In genomic region chr4:133804401-133805263, GRCm38 (mm10) we compare ENCODE assay signal across 11 mouse cellular contexts. TPM values are rescaled to one million over a fixed set of nuclear protein-coding genes. Genes with fewer than 3 reads are reported as not detected.
A peak's percentile ranks its signal among the peaks of the same experiment; 100 is the strongest.
DNase-seq lines count a peak whose midpoint lies in the region; ATAC-seq and TF ChIP-seq lines count a peak whose summit lies in the region.
"Had no signal": no experiment of that assay in that cellular context is flagged by ENCODE, and none has a peak within 500 bp of the region (broad histone marks: within the 10 kb centered on the region; RNA-seq: fewer than 3 reads in every experiment).

No protein-coding gene starts in this region.

- peak; percentile 11; the same call in 1 of the 2 replicates for TF ChIP-seq CTCF in bone marrow, adult 2 months (IDR thresholded peaks at IDR 0.05; ENCODE audit: control insufficient read depth, insufficient read depth, low read length)

- 68% methylated on average over 15 of the region's 15 CpGs for WGBS in heart, embryonic 12.5 days
- WGBS in bone marrow, adult 2 months = 13% methylated on average over 15 of the region's 15 CpGs
- WGBS in hindbrain, embryonic 14.5 days = 75% methylated on average over 14 of the region's 15 CpGs

- no peaks in the 10 kb centered on the region for H3K9me3 ChIP-seq in heart, embryonic 12.5 days (replicated peaks)
- no peaks in the 10 kb centered on the region for H3K9me3 ChIP-seq in hindbrain, embryonic 14.5 days (ENCODE audit: control insufficient read depth, low read length)
- H3K9me3 ChIP-seq: heart, embryonic 13.5 days; midbrain, embryonic 13.5 days had no signal

- no peak overlapping the region for H3K9ac ChIP-seq in heart, embryonic 12.5 days
- H3K9ac ChIP-seq in hindbrain, embryonic 14.5 days = no peak overlapping the region
- H3K9ac ChIP-seq: heart, embryonic 13.5 days; midbrain, embryonic 13.5 days had no signal

- no peak overlapping the region for H3K4me3 ChIP-seq in heart, embryonic 12.5 days
- no peak overlapping the region for H3K4me3 ChIP-seq in bone marrow, adult 2 months (replicated peaks; ENCODE audit: control insufficient read depth, low read depth, low read length)
- no peak overlapping the region for H3K4me3 ChIP-seq in hindbrain, embryonic 14.5 days (replicated peaks; ENCODE audit: low read length)
- H3K4me3 ChIP-seq: heart, embryonic 13.5 days; left cerebral cortex, adult 2 months; midbrain, embryonic 13.5 days had no signal

- H3K27me3 ChIP-seq in heart, embryonic 12.5 days (replicated peaks) = no peaks in the 10 kb centered on the region
- H3K27me3 ChIP-seq in splenic B cell, adult 2 months (ENCODE audit: control insufficient read depth, insufficient read depth, low read length, poor library complexity, severe bottlenecking) = no peaks in the 10 kb centered on the region
- no peaks in the 10 kb centered on the region for H3K27me3 ChIP-seq in hindbrain, embryonic 14.5 days (ENCODE audit: control insufficient read depth, insufficient read depth, low read length)
- H3K27me3 ChIP-seq: heart, embryonic 13.5 days; midbrain, embryonic 13.5 days had no signal

- H3K36me3 ChIP-seq in heart, embryonic 12.5 days = no peaks in the 10 kb centered on the region
- no peaks in the 10 kb centered on the region for H3K36me3 ChIP-seq in splenic B cell, adult 2 months (ENCODE audit: control insufficient read depth, insufficient read depth, low read length, poor library complexity, severe bottlenecking)
- H3K36me3 ChIP-seq in hindbrain, embryonic 14.5 days (replicated peaks; ENCODE audit: control insufficient read depth, insufficient read depth) = no peaks in the 10 kb centered on the region
- H3K36me3 ChIP-seq: heart, embryonic 13.5 days; midbrain, embryonic 13.5 days had no signal

- H3K4me1 ChIP-seq in heart, embryonic 12.5 days (replicated peaks) = no peaks in the 10 kb centered on the region
- peaks cover 4% of the 10 kb centered on the region for H3K4me1 ChIP-seq in bone marrow, adult 2 months (ENCODE audit: control insufficient read depth, insufficient read depth, low read length)
- H3K4me1 ChIP-seq in hindbrain, embryonic 14.5 days (replicated peaks; ENCODE audit: control insufficient read depth, insufficient read depth, low read length) = no peaks in the 10 kb centered on the region
- H3K4me1 ChIP-seq: heart, embryonic 13.5 days; midbrain, embryonic 13.5 days had no signal

- peak; percentile 20 to 79 for DNase-seq in heart, adult 18-20 months
- DNase-seq in lung, postnatal 36 days = peak; percentile 76
- DNase-seq in splenic B cell, adult 2 months (ENCODE audit: low read depth, low spot score) = peak; percentile 93
- no peak for DNase-seq in left cerebral cortex, adult 18-20 months (ENCODE audit: low spot score in 2 of 2)
- DNase-seq in hindbrain, embryonic 14.5 days (ENCODE audit: low spot score) = no peak
- DNase-seq in kidney, postnatal 36 days = no peak

- no peak for TF ChIP-seq POLR2A in bone marrow, adult 2 months (IDR thresholded peaks at IDR 0.05; ENCODE audit: borderline replicate concordance, control insufficient read depth, low read depth, low read length)

- H3K27ac ChIP-seq in heart, embryonic 12.5 days (ENCODE audit: poor library complexity, severe bottlenecking) = no peak overlapping the region
- peak overlapping the region; percentile 87 for H3K27ac ChIP-seq in bone marrow, adult 2 months (ENCODE audit: control insufficient read depth, insufficient read depth, low read depth, low read length, poor library complexity)
- H3K27ac ChIP-seq in hindbrain, embryonic 14.5 days = no peak overlapping the region
- H3K27ac ChIP-seq: heart, embryonic 13.5 days; left cerebral cortex, adult 2 months; midbrain, embryonic 13.5 days had no signal

- ATAC-seq in heart, embryonic 12.5 days (ENCODE audit: insufficient number of reproducible peaks, low FRiP score) = no peak
- ATAC-seq in hindbrain, embryonic 14.5 days (ENCODE audit: low FRiP score) = no peak
- ATAC-seq: midbrain, embryonic 13.5 days had no signal

- H3K4me2 ChIP-seq in heart, embryonic 12.5 days = no peak overlapping the region
- no peak overlapping the region for H3K4me2 ChIP-seq in hindbrain, embryonic 14.5 days (replicated peaks)
- H3K4me2 ChIP-seq: heart, embryonic 13.5 days; midbrain, embryonic 13.5 days had no signal

RNA-seq across cellular contexts. Expression of gene Arid1a, which starts 48.1 kb away (rescaled TPM):
- total RNA-seq in heart, adult 18-20 months (2021) = 10 to 100 TPM; 31.3 to 34.9 TPM
- 24.5 and 28.7 TPM in 2 replicates for polyA plus RNA-seq in heart, embryonic 12.5 days (2016; fragmentation: Nextera tagmentation; extraction: Ambion mirVana)
- 38.2 and 76.0 TPM in 2 replicates for polyA plus RNA-seq in bone marrow, adult 2 months (2011; ENCODE audit: insufficient read depth, insufficient read length, low replicate concordance, missing spikeins)
- 10 to 100 TPM; 83.3 to 86.2 TPM for total RNA-seq in left cerebral cortex, adult 18-20 months (2021)
- polyA plus RNA-seq in hindbrain, embryonic 14.5 days (2014; fragmentation: Nextera tagmentation; extraction: Ambion mirVana) = 35.5 and 37.8 TPM in 2 replicates

Comparison
In these comparisons a context has a peak if more than half of its experiments do, and no peak if none do; other contexts are left out.
1. DNase-seq: peak in heart, adult 18-20 months (2 of 2), lung, postnatal 36 days (single experiment) and splenic B cell, adult 2 months (single experiment); none in left cerebral cortex, adult 18-20 months (0 of 2), hindbrain, embryonic 14.5 days (single experiment) and kidney, postnatal 36 days (0 of 2).